Mouse (Mus musculus) A20 (cell line): ENCODE measurements at regions not wholly inside any gene's neighbourhood (a gene's known extent, or its start where the extent isn't known, plus 50 kb on each side); places are given as distances from the start of the nearest gene placed in this dataset.

Experiments used
- DNase-seq: peaks from one replicate; pipeline ENCODE4 v3.0.0-alpha.2; 2011; ENCODE audit warnings: low read depth, low spot score

- no peak for DNase-seq
Measured at GRCm38 (mm10) chr5:132661266-132661665, 118.1 kb upstream of the Auts2 start.

GRCm38 (mm10) chr5:132660036-132660435 lies 116.9 kb upstream of the Auts2 start:
- no peak for DNase-seq

GRCm38 (mm10) chr5:132654382-132654781 lies 111.2 kb upstream of the Auts2 start:
- no peak for DNase-seq

- DNase-seq = no peak
Measured at GRCm38 (mm10) chr5:132653694-132654300, 110.7 kb upstream of the Auts2 start.

GRCm38 (mm10) chr5:132652201-132652600 lies 109.1 kb upstream of the Auts2 start:
- DNase-seq = no peak

- no peak for DNase-seq
Measured at GRCm38 (mm10) chr5:132649771-132650170, 106.6 kb upstream of the Auts2 start.

- DNase-seq = no peak
Measured at GRCm38 (mm10) chr5:132648751-132649150, 105.6 kb upstream of the Auts2 start.

- DNase-seq = no peak
Measured at GRCm38 (mm10) chr5:132644646-132645172, 101.6 kb upstream of the Auts2 start.

- no peak for DNase-seq
Measured at GRCm38 (mm10) chr5:132643270-132643669, 100.1 kb upstream of the Auts2 start.

GRCm38 (mm10) chr5:132633198-132633884 lies 90.2 kb upstream of the Auts2 start:
- no peak for DNase-seq

- no peak for DNase-seq
Measured at GRCm38 (mm10) chr5:132621751-132622150, 78.6 kb upstream of the Auts2 start.

GRCm38 (mm10) chr5:132617241-132617640 lies 74.1 kb upstream of the Auts2 start:
- no peak for DNase-seq

GRCm38 (mm10) chr5:132609251-132609650 lies 66.1 kb upstream of the Auts2 start:
- DNase-seq = no peak

GRCm38 (mm10) chr5:132606216-132606615 lies 63.1 kb upstream of the Auts2 start:
- DNase-seq = no peak

GRCm38 (mm10) chr5:132594796-132595195 lies 51.7 kb upstream of the Auts2 start:
- DNase-seq = no peak
